Mouse (Mus musculus): ENCODE results near the gene B3galnt1.

- no peak for TF ChIP-seq ZNF384 (IDR thresholded peaks at IDR 0.05; ENCODE audit: low read depth, low read length)
- TF ChIP-seq HCFC1 (IDR thresholded peaks at IDR 0.05; ENCODE audit: low read depth, low read length), result no peak
- TF ChIP-seq CTCF (conservative IDR thresholded peaks at IDR 0.05 in 1 of 2, IDR thresholded peaks at IDR 0.05 in 1 of 2; ENCODE audit: low read depth in 2 of 2, low read length in 2 of 2), result no peak
- TF ChIP-seq GABPA (IDR thresholded peaks at IDR 0.05; ENCODE audit: insufficient replicate concordance, low read depth, low read length), result no peak
- TF ChIP-seq SIN3A (IDR thresholded peaks at IDR 0.05; ENCODE audit: low read length), result no peak
- no peak for TF ChIP-seq EP300 (IDR thresholded peaks at IDR 0.05; ENCODE audit: low read length)
- TF ChIP-seq MAZ (IDR thresholded peaks at IDR 0.05; ENCODE audit: low read depth, low read length), result no peak
- no peak for TF ChIP-seq CHD1 (IDR thresholded peaks at IDR 0.05; ENCODE audit: low read depth, low read length)
- no peak for TF ChIP-seq BHLHE40 (IDR thresholded peaks at IDR 0.05; ENCODE audit: low read depth, low read length)
Measured at GRCm38 (mm10) chr3:69555511-69555910, 43.2 kb downstream of the B3galnt1 start.
